Comparison of ENCODE assay signal across 12 mouse cellular contexts in genomic region chr11:104233101-104233500, GRCm38 (mm10). TPM values are rescaled to one million over a fixed set of nuclear protein-coding genes. Genes with fewer than 3 reads are reported as not detected.
A peak's percentile ranks its signal among the peaks of the same experiment; 100 is the strongest.
DNase-seq lines count a peak whose midpoint lies in the region; ATAC-seq and TF ChIP-seq lines count a peak whose summit lies in the region.
"Had no signal": no experiment of that assay in that cellular context is flagged by ENCODE, and none has a peak within 500 bp of the region (broad histone marks: within the 10 kb centered on the region; RNA-seq: fewer than 3 reads in every experiment).

No protein-coding gene starts in this region.

- peak overlapping the region; percentile 29 for H3K4me3 ChIP-seq in megakaryocyte, embryonic 14.5 days (replicated peaks)
- H3K4me3 ChIP-seq in midbrain, embryonic 10.5 days: peak overlapping the region; percentile 73
- H3K4me3 ChIP-seq in thymus, adult 2 months (ENCODE audit: control insufficient read depth, insufficient read depth, low read length): no peak overlapping the region

- no peaks in the 10 kb centered on the region for H3K36me3 ChIP-seq in megakaryocyte, embryonic 14.5 days (replicated peaks; ENCODE audit: low read length)
- no peaks in the 10 kb centered on the region for H3K36me3 ChIP-seq in midbrain, embryonic 10.5 days
- no peaks in the 10 kb centered on the region for H3K36me3 ChIP-seq in thymus, adult 2 months (ENCODE audit: control insufficient read depth, insufficient read depth, low read length)

- H3K27ac ChIP-seq in midbrain, embryonic 10.5 days (replicated peaks): peak overlapping the region; percentile 52; the same call in 1 of the 2 replicates
- H3K27ac ChIP-seq in thymus, adult 2 months (ENCODE audit: control insufficient read depth, insufficient read depth, low read length): no peak overlapping the region
- H3K27ac ChIP-seq: macrophage had no signal

- no peak for TF ChIP-seq CTCF in thymus, adult 2 months (IDR thresholded peaks at IDR 0.05; ENCODE audit: borderline replicate concordance, control insufficient read depth, extremely low read depth, insufficient read depth, low read length, poor library complexity)

- WGBS in midbrain, embryonic 10.5 days: 0% methylated on average over 10 of the region's 10 CpGs
- WGBS in thymus, adult 2 months: 6% methylated on average over 10 of the region's 10 CpGs

- H3K4me1 ChIP-seq in megakaryocyte, embryonic 14.5 days: peaks cover 52% of the 10 kb centered on the region
- H3K4me1 ChIP-seq in midbrain, embryonic 10.5 days: peaks cover 59% of the 10 kb centered on the region
- H3K4me1 ChIP-seq in thymus, adult 2 months (replicated peaks; ENCODE audit: control insufficient read depth, insufficient read depth, low read length): peaks cover 14% of the 10 kb centered on the region

- peaks cover 88% of the 10 kb centered on the region for H3K27me3 ChIP-seq in megakaryocyte, embryonic 14.5 days (replicated peaks)
- H3K27me3 ChIP-seq in midbrain, embryonic 10.5 days (ENCODE audit: low read depth, poor library complexity, severe bottlenecking): peaks cover 85% of the 10 kb centered on the region
- peaks cover 19% of the 10 kb centered on the region for H3K27me3 ChIP-seq in thymus, adult 2 months (ENCODE audit: control insufficient read depth, insufficient read depth, low read length)

- H3K9me3 ChIP-seq in megakaryocyte, embryonic 14.5 days: no peaks in the 10 kb centered on the region
- H3K9me3 ChIP-seq in midbrain, embryonic 10.5 days (replicated peaks): no peaks in the 10 kb centered on the region

- no peak for ATAC-seq in megakaryocyte, adult 5-6 weeks (ENCODE audit: poor library complexity, severe bottlenecking)

- intact Hi-C loops in heart, postnatal 10 days (cut with DNase I): no loop called here

- DNase-seq in heart, adult 11 months: peak; percentile 89
- DNase-seq in heart, postnatal 10 days: no peak
- peak; percentile 23 for DNase-seq in midbrain, embryonic 10.5 days (ENCODE audit: low spot score)
- no peak for DNase-seq in thymus, adult 2 months
- DNase-seq in Muller cell, postnatal 12 days (ENCODE audit: inconsistent ontology term): no peak
- DNase-seq in spleen, postnatal 14 days (ENCODE audit: low spot score in 2 of 2): no peak

- TF ChIP-seq POLR2A in thymus, adult 2 months (IDR thresholded peaks at IDR 0.05; ENCODE audit: control insufficient read depth, extremely low read depth, insufficient read depth, low read length, poor library complexity): no peak

RNA-seq across cellular contexts. Expression of gene Mapt, which starts 1.9 kb away (rescaled TPM):
- 10 to 100 TPM; 40.7 to 52.8 TPM for total RNA-seq in heart, postnatal 10 days (2021)
- polyA plus RNA-seq in megakaryocyte, embryonic 14.5 days (2012; ENCODE audit: insufficient read depth, low replicate concordance): 0.76 TPM in 1 of 2 replicates, not detected in the other
- 0.09 and 0.36 TPM in 2 replicates for total RNA-seq in megakaryocyte, adult 5-6 weeks (2015)
- total RNA-seq in megakaryocyte, adult 5-6 weeks (2017): 0.48 and 1.5 TPM in 2 replicates
- 23.7 and 47.2 TPM in 2 replicates for polyA plus RNA-seq in midbrain, embryonic 10.5 days (2016; fragmentation: Nextera tagmentation; extraction: Ambion mirVana)
- polyA plus RNA-seq in thymus, adult 2 months (2012; rRNA removed): 0.62 and 1.4 TPM in 2 replicates
- polyA plus RNA-seq: macrophage had no signal

RNA-seq across cellular contexts. Expression of gene Sppl2c, which starts 47.0 kb away (rescaled TPM):
- total RNA-seq in heart, postnatal 10 days (2021): not detected
- not detected in 2 replicates for polyA plus RNA-seq in megakaryocyte, embryonic 14.5 days (2012; ENCODE audit: insufficient read depth, low replicate concordance)
- not detected in 2 replicates for total RNA-seq in megakaryocyte, adult 5-6 weeks (2015)
- total RNA-seq in megakaryocyte, adult 5-6 weeks (2017): not detected in 2 replicates
- polyA plus RNA-seq in midbrain, embryonic 10.5 days (2016; fragmentation: Nextera tagmentation; extraction: Ambion mirVana): not detected in 2 replicates
- 0.22 TPM in 1 of 2 replicates, not detected in the other for polyA plus RNA-seq in thymus, adult 2 months (2012; rRNA removed)
- total RNA-seq: gastrocnemius, adult 18-20 months had no signal
- polyA plus RNA-seq: brain, embryonic 14.5 days; macrophage; small intestine, adult 2 months had no signal

Comparison
In these comparisons a context has a peak if more than half of its experiments do, and no peak if none do; other contexts are left out.
1. DNase-seq: peak in heart, adult 11 months (single experiment) and midbrain, embryonic 10.5 days (single experiment); none in heart, postnatal 10 days (0 of 2), thymus, adult 2 months (single experiment), Muller cell, postnatal 12 days (single experiment) and spleen, postnatal 14 days (0 of 2).
2. RNA of gene Mapt, which starts 1.9 kb away (polyA plus RNA-seq): 23.7 to 47.2 TPM in midbrain, embryonic 10.5 days; 0.62 to 1.4 TPM in thymus, adult 2 months and 0.76 TPM in megakaryocyte, embryonic 14.5 days; every median in the first group is over 10 times any median in the second.